Mouse (Mus musculus) B cell, adult 2 months (primary cell): ENCODE measurements around the gene Aif1.

Source experiments
- DNase-seq, 2 experiments: peaks; one replicate each; pipeline ENCODE4 v3.0.0; 2022

Gene Aif1

DNA sequence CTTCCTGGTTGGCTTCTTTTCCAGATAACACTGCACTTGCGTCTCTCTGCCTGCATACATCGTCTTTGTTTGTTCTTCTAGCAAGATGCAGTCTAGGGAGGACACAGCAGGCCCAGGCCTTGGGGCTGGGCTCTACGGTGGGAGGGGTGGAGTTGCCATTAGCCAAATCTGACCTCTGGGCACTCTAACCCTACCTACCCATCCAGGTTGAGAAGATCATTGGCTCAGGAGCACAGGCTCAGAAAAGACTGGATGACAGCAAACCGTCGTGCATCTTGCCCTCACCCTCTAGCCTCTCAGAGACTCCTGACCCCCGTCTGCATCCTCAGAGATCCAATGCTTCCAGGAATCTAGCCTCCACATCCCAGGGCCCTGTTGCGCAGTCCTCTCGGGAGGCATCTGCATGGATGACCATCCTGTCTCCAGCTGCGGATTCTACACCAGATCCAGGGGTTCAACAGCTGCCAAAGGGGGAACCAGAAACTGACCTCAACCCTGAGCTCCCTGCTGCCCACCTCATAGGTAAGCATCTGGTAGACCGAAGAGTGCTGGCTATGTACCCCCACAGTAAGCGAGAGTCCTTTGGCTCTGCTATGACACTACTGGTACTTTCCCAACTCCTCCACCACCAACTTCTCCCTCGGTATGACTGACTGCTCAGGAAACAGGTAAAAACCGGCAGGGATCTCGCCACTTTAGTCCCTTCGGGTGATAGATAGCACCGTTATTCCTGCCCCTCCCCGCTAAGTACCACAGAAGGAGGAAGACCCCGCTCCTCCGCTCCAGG is 19.2 kb upstream of the Aif1 start:
- peak; percentile 54 to 62 for DNase-seq

DNA sequence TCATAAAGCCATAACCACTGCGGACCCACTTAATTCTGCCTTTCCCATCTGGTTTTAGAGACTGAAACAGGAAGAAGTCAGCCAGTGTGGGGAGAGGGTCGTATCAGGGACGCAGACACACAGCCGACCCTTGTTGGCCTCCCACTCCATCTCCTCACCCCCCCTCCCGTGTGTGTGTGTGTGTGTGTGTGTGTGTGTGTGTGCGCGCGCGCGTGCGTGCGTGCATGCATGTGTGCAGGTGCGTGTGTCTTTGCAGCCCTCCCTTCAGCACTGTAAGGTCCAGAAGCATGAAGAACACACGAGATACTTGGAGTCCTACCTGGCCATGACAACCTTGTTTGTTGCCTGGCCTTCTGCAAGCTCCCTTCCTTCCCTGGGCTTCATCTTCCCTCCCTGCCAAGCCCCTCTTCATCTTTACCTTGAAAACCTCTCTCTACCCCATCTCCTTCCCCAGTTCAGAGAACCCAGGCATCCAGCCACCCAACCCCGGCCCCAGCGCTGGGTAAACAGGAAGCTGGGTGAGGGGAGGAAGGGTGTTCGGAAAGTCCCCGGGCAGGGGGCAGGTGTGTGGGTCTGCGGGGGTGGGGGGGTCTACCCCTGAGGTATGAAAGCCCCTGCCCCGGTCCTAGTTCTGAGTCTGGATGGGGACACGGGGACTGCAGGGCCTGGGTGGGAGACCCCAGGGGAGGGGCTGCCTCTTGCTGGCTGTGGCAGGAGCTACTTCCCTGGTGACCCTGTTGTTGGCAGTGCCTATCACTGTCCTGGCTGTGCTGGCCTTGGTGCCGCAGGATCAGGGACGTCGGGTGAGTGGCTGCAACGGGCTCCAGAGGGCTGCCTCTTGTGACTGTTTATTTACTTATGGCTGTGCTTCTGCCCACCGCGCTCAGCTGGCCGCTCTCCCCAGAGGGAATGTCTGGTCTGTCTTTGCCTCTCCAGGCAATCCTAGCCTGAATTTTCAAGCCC is 18.3 kb upstream of the Aif1 start, which contains the start of gene Ltb:
TSS of gene Ltb (plus strand) at position 559 of the 963 bp plus-strand sequence.
- peak; percentile 81 to 84 for DNase-seq

GRCm38 (mm10) chr17:35192924-35193323 is 17.1 kb upstream of the Aif1 start:
- DNase-seq, result peak; percentile 47 to 51

DNA sequence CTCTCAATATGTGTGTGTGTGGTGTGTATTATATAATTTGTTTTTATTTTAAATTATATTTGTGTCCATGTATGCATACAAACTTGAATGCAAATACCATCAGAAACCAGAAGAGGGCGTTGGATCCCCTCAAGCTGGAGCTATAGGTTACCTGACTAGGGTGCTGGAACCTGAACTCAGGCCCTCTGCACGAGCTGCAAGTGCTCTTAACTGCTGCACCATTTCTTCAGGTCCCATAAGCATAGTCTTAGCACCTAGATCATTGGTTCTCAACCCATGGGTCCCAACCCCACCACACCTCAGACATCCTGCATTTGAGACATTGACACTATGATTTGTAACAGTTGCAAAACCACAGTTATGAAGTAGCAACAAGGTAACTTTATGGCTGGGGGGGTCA is 15.9 kb upstream of the Aif1 start:
- DNase-seq, result no peak

- DNase-seq, result peak; percentile 58
These were observed 14.2 kb upstream of the Aif1 start for GRCm38 (mm10) chr17:35190096-35190495.

- peak; percentile 45 to 53 for DNase-seq
These were observed 13.3 kb upstream of the Aif1 start for GRCm38 (mm10) chr17:35189186-35189585.

DNA sequence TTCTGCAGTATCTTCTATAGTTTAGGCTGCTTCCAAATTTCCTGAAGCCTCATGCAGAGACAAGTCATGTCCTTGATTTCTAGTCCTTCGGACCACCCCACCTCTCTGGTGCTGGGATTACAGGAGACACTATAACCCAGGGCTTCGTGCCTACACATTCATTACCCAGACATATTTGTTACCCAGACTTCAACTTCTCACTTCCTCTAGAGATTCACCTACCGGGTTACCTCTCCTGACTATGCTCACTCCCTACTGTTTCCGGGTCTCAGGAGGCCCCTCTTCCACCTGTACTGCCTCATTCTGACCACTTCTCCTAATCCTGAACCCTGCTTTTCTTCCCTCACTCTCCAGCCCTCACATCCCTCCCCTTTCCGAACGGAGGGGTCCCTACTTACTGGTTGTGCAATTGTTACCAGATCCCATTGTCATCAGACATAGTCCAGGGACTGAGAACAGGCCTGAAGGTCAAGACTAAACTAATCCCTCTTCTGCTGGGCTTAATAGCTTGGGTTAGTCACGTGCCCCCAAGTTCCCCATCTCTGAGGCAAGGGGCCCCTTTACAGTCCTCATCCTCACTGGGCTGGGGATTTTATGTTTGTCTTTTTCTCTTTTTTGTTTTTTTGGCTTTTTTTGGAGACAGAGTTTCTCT is 12.2 kb upstream of the Aif1 start, which contains the start of gene Lst1:
TSS of gene Lst1 (minus strand) at position 481 of the 652 bp plus-strand sequence.
- peak in 1 of 2 experiments; percentile 34 for DNase-seq

- DNase-seq, result no peak
These were observed 11.5 kb upstream of the Aif1 start for GRCm38 (mm10) chr17:35187345-35187744.

DNA sequence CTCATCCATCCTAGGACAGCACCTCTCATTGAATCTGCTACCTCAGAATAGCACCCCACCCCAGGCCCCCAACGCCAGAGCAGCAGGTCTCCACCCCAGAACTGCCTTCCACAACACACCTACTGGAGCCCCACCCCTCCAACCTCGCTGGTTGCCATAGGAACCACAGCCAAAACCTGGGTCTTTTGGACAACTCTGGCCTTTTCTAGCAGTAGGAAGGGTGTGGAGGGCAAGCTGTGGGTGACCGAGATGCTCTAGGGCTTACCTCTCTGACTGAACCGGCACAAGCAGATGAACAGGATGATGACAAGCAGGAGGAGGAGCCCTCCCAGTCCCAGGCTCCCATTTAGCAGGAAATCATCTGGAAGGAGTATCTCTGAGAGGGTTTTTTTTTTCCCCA is 10.8 kb upstream of the Aif1 start:
- peak; percentile 72 to 80 for DNase-seq

GRCm38 (mm10) chr17:35185639-35186611 is 10.1 kb upstream of the Aif1 start:
- DNase-seq, result peak; percentile 91 to 94

GRCm38 (mm10) chr17:35180093-35180492 is 4.2 kb upstream of the Aif1 start:
- DNase-seq, result no peak

GRCm38 (mm10) chr17:35178528-35178927 is 2.7 kb upstream of the Aif1 start:
- DNase-seq, result peak; percentile 88 to 89

DNA sequence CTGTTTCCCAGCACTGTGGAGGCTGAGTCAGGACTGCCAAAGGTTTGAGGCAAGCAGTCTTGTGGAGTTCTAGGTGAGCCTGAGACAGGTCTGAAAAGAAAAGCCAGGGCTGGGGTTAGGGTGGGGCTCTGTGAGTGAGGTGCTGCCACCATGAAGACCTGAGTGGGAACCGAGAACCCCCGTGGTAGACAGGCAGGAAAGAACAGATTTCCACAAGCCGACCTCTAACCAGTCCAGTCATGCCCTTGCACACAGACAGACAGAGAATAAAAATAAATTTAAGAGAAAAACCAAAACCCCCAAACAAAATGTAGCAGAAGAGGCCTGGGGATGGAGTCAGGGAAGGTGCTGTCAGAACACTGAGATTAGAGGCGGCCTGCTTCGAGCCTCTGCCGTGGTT is 486 bp downstream of the Aif1 start:
- DNase-seq, result peak; percentile 37 to 42

GRCm38 (mm10) chr17:35174201-35174977 is 1.5 kb downstream of the Aif1 start:
- DNase-seq, result no peak

DNA sequence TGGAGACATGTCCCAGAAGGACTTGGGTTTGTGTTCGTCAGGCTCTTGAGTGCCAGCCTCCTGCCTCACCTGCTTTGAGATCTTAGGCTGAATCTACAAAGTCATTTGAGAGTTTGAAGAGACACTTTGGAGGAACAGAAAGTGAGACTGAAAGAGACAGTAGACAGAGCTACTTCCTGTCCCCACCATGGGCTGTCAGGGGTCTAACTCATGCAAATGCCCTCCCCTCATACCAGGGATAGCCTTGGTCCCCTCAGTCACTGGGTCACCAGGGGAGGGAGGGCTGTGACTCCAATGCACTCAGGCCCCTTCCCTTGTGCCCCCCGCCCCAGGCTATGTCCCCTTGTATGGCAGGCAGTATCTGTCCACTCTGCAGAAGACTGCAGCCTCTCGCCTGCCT is 2.5 kb downstream of the Aif1 start:
- DNase-seq, result peak; percentile 61 to 62

DNA sequence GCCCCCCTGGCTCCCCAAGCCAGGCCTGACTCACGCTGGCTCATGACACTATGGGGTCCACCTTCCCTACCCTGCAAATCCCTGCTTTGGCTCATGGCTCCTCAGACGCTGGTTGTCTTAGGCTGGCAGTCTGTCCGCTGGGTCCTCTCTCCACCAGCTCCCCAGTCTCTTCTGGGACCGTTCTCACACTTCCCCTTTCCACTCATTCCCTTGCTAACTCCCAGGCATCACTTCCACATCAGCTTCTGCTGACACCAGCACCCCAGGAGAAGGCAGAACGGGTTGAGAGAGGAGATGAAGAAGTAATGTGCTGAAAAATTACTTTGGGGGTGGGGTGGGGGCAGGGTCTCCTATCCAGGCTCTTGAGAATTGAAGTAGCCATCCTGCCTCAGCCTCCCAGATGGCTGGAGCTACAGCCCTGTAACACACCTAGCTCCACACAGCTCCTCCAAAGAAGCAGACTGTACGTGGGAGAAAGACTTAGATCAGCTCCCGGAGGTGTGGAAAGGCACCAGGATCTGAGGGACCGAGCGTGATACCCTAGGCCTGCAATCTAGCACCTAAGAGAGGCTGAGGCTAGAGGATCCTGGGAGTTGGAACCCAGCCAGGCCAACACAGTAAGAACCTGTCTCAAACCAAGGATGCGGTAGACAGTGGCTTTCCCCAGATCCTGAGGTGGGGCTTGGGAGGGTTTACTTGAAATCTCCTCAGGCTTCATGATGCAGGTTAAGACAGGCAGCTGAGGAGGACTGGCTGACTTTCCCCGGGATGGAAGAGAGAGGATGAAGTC is 3.2 kb downstream of the Aif1 start:
- peak; percentile 50 to 51 for DNase-seq

DNA sequence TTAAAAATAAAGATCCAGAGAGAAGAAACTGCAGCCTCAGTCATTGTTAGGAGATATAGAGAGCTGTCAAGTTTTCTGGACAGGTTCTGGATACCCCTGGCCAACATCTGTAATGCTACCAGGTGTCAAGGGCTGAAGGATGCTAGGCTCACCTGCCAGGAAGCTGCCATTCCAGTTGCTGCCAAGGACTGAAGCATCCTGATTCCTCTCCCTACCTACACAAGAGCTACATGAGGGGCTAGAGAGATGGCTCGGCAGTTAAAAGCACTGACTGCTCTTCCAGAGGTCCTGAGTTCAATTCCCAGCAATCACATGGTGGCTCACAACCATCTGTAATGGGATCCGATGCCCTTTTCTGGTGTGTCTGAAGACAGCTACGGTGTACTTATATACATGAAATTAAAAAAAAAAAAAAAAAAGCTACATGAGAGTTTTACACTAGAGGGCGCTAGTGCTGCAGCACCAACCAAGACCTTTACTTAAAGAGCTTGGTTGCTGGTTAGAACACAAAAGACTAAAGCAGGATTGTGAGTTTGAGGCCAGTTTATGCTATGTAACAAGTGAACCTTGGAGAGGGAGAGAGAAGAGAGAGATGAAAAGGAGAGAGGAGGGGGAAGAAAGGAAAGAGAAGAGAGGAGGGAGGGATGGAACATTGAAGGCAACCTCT is 7.2 kb downstream of the Aif1 start:
- DNase-seq, result peak; percentile 53 to 54

DNA sequence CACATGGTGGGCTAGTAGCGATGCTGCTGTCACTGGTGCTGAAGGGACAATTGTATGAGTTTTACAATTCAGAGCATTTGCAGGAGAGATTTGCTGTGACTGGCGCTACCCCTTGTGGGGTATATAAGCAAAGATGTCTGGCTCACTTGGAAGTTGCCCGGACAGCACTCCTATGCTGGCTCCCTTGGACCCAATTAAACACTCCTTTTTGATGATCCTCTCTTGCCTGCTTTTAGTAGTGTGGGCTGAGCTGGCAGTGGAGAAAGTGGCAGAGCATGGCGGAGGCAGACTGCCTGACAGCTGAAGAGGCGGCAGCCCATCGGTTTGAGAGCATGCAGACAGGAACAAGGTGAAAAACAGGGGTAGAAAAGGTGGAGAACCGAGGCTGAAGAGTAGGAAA is 8.1 kb downstream of the Aif1 start:
- DNase-seq, result no peak

DNA sequence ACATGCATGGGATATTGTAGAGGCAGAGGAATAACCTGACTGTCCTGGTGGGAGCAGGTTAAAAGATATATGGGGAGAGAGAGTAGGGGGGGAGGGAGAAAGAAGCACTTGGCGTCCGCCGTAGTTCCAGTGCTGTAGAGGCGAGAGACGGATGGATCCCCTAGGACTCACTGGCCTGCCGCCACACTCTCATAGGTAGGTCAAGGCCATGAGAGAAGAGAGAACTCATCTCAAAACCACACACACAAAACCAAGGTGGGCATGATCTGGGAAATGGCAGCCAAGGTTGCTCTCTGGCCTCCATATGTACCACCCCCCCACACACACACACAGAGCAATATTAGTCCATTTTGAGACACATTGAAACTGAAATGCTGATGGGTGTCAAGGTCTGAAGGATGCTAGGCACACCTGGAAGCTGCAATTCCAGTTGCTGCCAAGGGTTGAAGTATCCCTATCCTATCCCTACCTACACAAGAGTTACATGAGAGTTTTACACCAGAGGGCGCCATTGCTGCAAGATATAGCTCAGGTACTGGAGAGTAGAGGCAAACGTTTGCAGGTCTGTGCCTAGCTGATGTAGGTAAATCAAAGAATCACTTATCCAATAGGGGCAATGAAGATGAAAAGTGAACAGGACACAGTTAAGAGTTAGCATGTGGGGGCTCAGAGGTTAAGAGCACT is 9.4 kb downstream of the Aif1 start:
- DNase-seq, result peak; percentile 80 to 82
